Mouse (Mus musculus): ENCODE data around the gene Skint6. TPM values are rescaled to one million over a fixed set of nuclear protein-coding genes. Genes with fewer than 3 reads are reported as not detected.

Gene Skint6
- polyA plus RNA-seq (2012; rRNA removed) (0.01 and 0.09 TPM in 2 replicates), polyA plus RNA-seq (2014; fragmentation: Nextera tagmentation; extraction: Ambion mirVana) (0.10 and 0.69 TPM in 2 replicates)

DNA sequence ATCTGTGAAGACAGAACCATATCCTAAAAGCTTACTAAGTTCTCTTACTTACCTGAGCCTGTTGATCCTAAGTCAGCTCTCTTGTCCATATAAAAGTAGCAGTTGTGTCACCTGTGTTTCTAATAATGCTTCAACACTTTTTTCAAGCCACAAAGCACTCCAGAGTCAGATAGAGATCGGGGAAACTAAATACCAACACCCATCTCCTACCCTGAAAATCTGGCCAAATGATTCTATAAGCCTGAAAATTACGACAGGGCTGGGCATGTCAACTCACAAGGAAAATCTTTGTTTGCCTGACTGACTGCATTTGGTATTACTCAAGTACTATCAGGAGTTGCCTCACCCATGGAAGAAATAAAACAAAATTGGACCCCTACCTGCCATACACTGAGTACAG, at the start of gene Skint6:
TSS of gene Skint6 (minus strand) at position 101 of the 400 bp plus-strand sequence.
- WGBS: 57% methylated on average over 2 of the region's 2 CpGs
- H3K9ac ChIP-seq (ENCODE audit: low read depth, low read length, severe bottlenecking): no peak within 1 kb of the TSS
- DNase-seq (ENCODE audit: low spot score): no peak

DNA sequence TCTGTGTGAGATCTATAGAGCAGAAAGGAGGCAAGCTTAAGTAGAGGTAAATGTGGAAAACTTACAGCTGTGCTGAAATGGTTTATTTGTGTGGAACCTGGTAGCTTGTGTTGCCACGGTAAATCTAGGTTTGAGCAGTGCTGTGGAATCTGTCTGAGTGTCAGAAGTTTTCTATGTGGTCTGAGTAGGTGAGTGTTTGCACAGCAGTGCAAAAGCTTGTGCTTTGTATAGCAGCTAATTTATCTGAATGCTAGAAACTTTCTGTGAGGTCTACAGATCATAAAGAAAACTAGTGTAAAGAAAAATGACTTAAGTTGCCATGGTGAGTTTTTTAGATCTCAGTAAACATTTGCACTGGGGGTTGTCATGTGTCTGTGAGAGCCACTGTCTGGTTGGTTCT, 34.1 kb upstream of the Skint6 start:
- ATAC-seq (ENCODE audit: low FRiP score, low read depth): no peak
- H3K27me3 ChIP-seq (ENCODE audit: control insufficient read depth, insufficient read depth, low read length): no peaks in the 10 kb centered on the region
- H3K4me2 ChIP-seq (replicated peaks; ENCODE audit: low read depth, low read length, severe bottlenecking): no peak overlapping the region
- H3K9me3 ChIP-seq (ENCODE audit: control insufficient read depth, low read length): no peaks in the 10 kb centered on the region; the same call in 1 of the 2 replicates
- H3K4me3 ChIP-seq (replicated peaks; ENCODE audit: low read length): no peak overlapping the region
- no peaks in the 10 kb centered on the region for H3K4me1 ChIP-seq (ENCODE audit: control insufficient read depth, insufficient read depth, low read length)
- DNase-seq (ENCODE audit: low spot score): no peak
- H3K36me3 ChIP-seq (ENCODE audit: control insufficient read depth, insufficient read depth, low read length): no peaks in the 10 kb centered on the region
- H3K27ac ChIP-seq (replicated peaks; ENCODE audit: low read depth, low read length): no peak overlapping the region
- 79% methylated on average over 1 of the region's 1 CpGs for WGBS
- no peak overlapping the region for H3K9ac ChIP-seq (ENCODE audit: low read depth, low read length, severe bottlenecking)
- no peak for TF ChIP-seq POLR2A (IDR thresholded peaks at IDR 0.05; ENCODE audit: borderline replicate concordance, extremely low read depth, insufficient read depth, insufficient read length)

More for the DNA sequence above, at the start of gene Skint6:
- H3K4me3 ChIP-seq (replicated peaks; ENCODE audit: low read length): no peak within 1 kb of the TSS
- no peak for ATAC-seq (ENCODE audit: low FRiP score, low read depth)
- H3K4me1 ChIP-seq (ENCODE audit: control insufficient read depth, insufficient read depth, low read length): no peaks in the 10 kb centered on the region
- no peaks in the 10 kb centered on the region for H3K36me3 ChIP-seq (ENCODE audit: control insufficient read depth, insufficient read depth, low read length)
- no peaks in the 10 kb centered on the region for H3K27me3 ChIP-seq (ENCODE audit: control insufficient read depth, insufficient read depth, low read length)
- H3K4me2 ChIP-seq (replicated peaks; ENCODE audit: low read depth, low read length, severe bottlenecking): no peak within 1 kb of the TSS
- TF ChIP-seq POLR2A (IDR thresholded peaks at IDR 0.05; ENCODE audit: borderline replicate concordance, extremely low read depth, insufficient read depth, insufficient read length): no peak
- H3K27ac ChIP-seq (replicated peaks; ENCODE audit: low read depth, low read length): no peak within 1 kb of the TSS
- H3K9me3 ChIP-seq (ENCODE audit: control insufficient read depth, low read length): no peaks in the 10 kb centered on the region

DNA sequence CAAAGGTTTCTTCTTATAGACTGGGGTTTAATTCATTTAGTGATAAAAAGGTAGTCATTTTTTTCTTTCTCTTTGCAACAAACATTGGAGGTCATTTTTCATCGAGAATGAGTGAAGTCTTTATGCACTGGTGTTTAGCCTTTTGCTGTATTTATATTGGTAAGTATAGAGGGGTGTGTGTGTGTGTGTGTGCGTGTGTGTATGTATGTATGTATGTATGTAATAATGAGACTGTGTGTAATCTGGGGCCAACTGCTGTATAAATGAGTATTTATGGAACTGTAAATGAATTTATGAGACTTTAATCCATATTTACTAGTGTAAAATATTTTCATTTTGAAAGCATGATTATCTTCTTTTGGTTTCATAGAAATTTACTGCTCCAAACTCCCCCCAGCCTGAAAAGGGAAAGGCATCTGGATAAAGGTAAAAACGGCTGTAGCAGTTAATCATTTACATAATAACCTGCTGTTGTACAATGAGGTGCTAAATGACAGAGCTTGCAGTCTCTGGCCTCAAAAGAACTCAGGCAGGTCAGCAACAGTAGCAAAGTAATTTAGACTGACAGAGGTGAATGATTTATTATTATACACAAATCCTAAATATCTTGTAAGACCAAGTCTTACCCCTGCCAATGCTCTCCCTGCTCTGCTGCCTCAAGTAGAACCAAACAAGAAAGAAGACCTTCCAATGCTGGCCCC, 15.2 kb upstream of the Skint6 start:
- Histone ChIP-seq H3K4me2 (replicated peaks; ENCODE audit: low read depth, low read length, severe bottlenecking) (no peak overlapping the region), H3K27ac (replicated peaks; ENCODE audit: low read depth, low read length) (no peak overlapping the region), H3K4me1 (ENCODE audit: control insufficient read depth, insufficient read depth, low read length) (no peaks in the 10 kb centered on the region), H3K9me3 (ENCODE audit: control insufficient read depth, low read length) (no peaks in the 10 kb centered on the region), H3K27me3 (ENCODE audit: control insufficient read depth, insufficient read depth, low read length) (no peaks in the 10 kb centered on the region), H3K4me3 (replicated peaks; ENCODE audit: low read length) (no peak overlapping the region), H3K9ac (ENCODE audit: low read depth, low read length, severe bottlenecking) (no peak overlapping the region), H3K36me3 (ENCODE audit: control insufficient read depth, insufficient read depth, low read length) (no peaks in the 10 kb centered on the region)
- no peak for ATAC-seq (ENCODE audit: low FRiP score, low read depth)
- 58% methylated on average over 3 of the region's 3 CpGs for WGBS
- no peak for DNase-seq (ENCODE audit: low spot score)
- TF ChIP-seq POLR2A (IDR thresholded peaks at IDR 0.05; ENCODE audit: borderline replicate concordance, extremely low read depth, insufficient read depth, insufficient read length): no peak

DNA sequence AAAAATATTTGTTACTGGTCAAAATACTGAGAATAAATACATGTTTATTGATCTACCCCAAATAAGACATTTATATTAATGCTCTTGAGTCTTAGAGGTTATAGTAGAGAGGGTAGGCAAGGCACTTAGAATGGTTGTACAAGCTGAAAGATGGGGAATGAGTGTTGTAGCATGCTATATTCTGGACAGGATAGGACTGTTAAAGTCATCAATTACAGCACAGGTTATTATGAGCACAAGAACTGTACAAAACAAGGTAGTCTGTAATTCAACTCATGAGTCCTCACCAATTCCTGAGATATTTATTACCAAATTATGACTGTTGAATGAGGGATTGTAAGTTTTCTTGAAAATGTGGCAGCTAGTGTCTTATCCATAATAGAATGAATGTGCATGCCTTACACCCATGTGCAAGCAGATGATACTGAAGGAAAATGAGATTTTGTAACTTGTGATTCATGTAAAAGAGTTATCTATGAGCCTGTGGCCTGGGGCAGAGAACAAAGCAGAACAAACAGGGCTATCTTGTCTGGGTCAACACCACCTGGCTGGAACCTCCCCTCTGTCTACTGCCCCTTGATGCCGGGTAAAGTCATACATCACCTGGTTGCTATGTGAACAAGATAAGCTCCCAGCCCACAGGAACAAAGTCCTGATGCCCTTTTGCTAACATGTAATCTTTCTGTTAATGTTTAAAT, 23.3 kb downstream of the Skint6 start:
- no peak for ATAC-seq (ENCODE audit: low FRiP score, low read depth)
- Histone ChIP-seq H3K36me3 (ENCODE audit: control insufficient read depth, insufficient read depth, low read length) (no peaks in the 10 kb centered on the region), H3K4me2 (replicated peaks; ENCODE audit: low read depth, low read length, severe bottlenecking) (no peak overlapping the region), H3K27ac (replicated peaks; ENCODE audit: low read depth, low read length) (no peak overlapping the region), H3K4me1 (ENCODE audit: control insufficient read depth, insufficient read depth, low read length) (no peaks in the 10 kb centered on the region), H3K9ac (ENCODE audit: low read depth, low read length, severe bottlenecking) (no peak overlapping the region), H3K27me3 (ENCODE audit: control insufficient read depth, insufficient read depth, low read length) (no peaks in the 10 kb centered on the region), H3K9me3 (ENCODE audit: control insufficient read depth, low read length) (peaks cover 5% of the 10 kb centered on the region; the same call in 1 of the 2 replicates), H3K4me3 (replicated peaks; ENCODE audit: low read length) (no peak overlapping the region)
- TF ChIP-seq POLR2A (IDR thresholded peaks at IDR 0.05; ENCODE audit: borderline replicate concordance, extremely low read depth, insufficient read depth, insufficient read length): no peak
- no peak for DNase-seq (ENCODE audit: low spot score)
- WGBS: 82% methylated on average over 1 of the region's 1 CpGs

DNA sequence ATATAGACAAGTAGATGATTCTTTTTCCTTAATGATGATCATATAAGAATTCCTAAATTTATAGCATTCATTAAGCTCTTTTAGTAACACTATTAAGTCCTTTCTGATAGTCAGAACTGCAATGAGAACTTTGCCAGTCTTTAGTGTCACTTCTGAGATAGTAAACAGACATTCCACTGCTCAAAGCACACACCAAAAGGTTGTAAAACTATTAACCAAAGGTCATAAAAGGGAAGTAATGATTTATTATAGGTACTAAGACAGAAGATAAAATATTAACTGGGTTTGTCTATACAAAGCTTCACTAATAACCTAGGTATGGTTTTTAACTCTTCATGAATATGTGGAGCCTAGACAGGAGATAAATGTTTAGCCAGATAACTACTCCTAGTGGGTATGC, 41.0 kb downstream of the Skint6 start:
- H3K36me3 ChIP-seq (ENCODE audit: control insufficient read depth, insufficient read depth, low read length): no peaks in the 10 kb centered on the region
- no peak overlapping the region for H3K27ac ChIP-seq (replicated peaks; ENCODE audit: low read depth, low read length)
- TF ChIP-seq POLR2A (IDR thresholded peaks at IDR 0.05; ENCODE audit: borderline replicate concordance, extremely low read depth, insufficient read depth, insufficient read length): no peak
- ATAC-seq (ENCODE audit: low FRiP score, low read depth): no peak
- no peaks in the 10 kb centered on the region for H3K4me1 ChIP-seq (ENCODE audit: control insufficient read depth, insufficient read depth, low read length)
- no peak overlapping the region for H3K4me2 ChIP-seq (replicated peaks; ENCODE audit: low read depth, low read length, severe bottlenecking)
- no peak overlapping the region for H3K4me3 ChIP-seq (replicated peaks; ENCODE audit: low read length)
- no peak for DNase-seq (ENCODE audit: low spot score)
- H3K9me3 ChIP-seq (ENCODE audit: control insufficient read depth, low read length): no peaks in the 10 kb centered on the region; the same call in 1 of the 2 replicates
- H3K27me3 ChIP-seq (ENCODE audit: control insufficient read depth, insufficient read depth, low read length): no peaks in the 10 kb centered on the region
- H3K9ac ChIP-seq (ENCODE audit: low read depth, low read length, severe bottlenecking): no peak overlapping the region
